Mouse (Mus musculus) thymus, adult 2 months (tissue): ENCODE data around the gene Klk1b21.

Experiments used
- CTCF ChIP-seq: fragments of 200-500 bp; IDR thresholded peaks from 2 replicates; pipeline ENCODE4 v1.5.1; 2012; ENCODE audit warnings: mild to moderate bottlenecking, control low read depth, low read length, moderate library complexity, borderline replicate concordance; ENCODE audit not compliant: control insufficient read depth, poor library complexity, insufficient read depth; ENCODE audit errors: extremely low read depth
- POLR2A ChIP-seq: fragments of 200-500 bp; IDR thresholded peaks from 2 replicates; pipeline ENCODE4 v1.6.1; 2012; ENCODE audit warnings: mild to moderate bottlenecking, low read length, control low read depth, moderate library complexity; ENCODE audit not compliant: control insufficient read depth, poor library complexity, insufficient read depth; ENCODE audit errors: extremely low read depth

DNA sequence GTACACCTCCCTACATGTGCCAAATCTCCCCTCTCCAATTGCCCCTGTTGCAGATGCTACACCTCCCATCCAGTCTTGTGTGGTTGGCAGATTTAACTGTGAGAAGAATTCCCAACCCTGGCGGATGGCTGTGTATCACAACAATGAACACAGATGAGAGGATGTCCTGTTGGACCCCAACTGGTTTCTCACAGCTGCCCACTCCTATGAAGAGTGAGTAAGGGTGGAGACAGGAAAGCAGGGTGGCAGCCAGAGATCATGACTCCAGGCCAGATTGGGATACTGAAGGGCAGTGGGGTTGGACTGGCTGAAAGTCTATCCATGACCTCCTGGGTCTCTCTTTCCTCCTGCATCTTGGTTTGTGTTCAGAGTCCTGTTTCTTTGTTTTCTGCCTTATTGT, 6.0 kb upstream of the Klk1b21 start:
- TF ChIP-seq CTCF (no peak), POLR2A (no peak)
